Mouse (Mus musculus): Measurements from ENCODE around the gene Kdr. TPM values are rescaled to one million over a fixed set of nuclear protein-coding genes. Genes with fewer than 3 reads are reported as not detected.

Kdr gene
- polyA plus RNA-seq, 1 experiment from 2014 or later: 17.3 TPM

DNA sequence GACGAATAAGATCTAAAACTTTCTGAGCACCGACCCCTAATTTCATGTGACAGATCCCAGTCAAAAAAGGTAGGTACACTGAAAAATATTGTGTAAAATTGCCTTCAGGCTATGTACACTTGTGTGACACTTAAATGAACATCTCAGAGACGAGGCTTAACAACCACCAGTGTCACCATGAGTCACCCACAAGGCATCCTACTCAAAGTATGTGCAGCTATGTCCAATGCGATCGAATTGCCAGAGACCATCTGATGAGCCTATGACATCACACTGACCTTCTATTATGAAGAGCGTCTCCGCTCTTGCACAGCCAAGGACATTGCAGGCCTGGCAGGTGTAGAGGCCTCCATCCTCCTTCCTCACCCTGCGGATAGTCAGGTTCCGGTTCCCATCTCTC, 22.4 kb downstream of the Kdr start:
- WGBS: 93% methylated on average over 9 of the region's 9 CpGs
- Histone ChIP-seq H3K9me3 (replicated peaks) (no peaks in the 10 kb centered on the region), H3K27ac (no peak overlapping the region), H3K27me3 (no peaks in the 10 kb centered on the region), H3K9ac (no peak overlapping the region), H3K4me3 (no peak overlapping the region), H3K4me2 (no peak overlapping the region), H3K36me3 (ENCODE audit: poor library complexity, severe bottlenecking) (no peaks in the 10 kb centered on the region), H3K4me1 (no peaks in the 10 kb centered on the region)
- ATAC-seq: no peak

DNA sequence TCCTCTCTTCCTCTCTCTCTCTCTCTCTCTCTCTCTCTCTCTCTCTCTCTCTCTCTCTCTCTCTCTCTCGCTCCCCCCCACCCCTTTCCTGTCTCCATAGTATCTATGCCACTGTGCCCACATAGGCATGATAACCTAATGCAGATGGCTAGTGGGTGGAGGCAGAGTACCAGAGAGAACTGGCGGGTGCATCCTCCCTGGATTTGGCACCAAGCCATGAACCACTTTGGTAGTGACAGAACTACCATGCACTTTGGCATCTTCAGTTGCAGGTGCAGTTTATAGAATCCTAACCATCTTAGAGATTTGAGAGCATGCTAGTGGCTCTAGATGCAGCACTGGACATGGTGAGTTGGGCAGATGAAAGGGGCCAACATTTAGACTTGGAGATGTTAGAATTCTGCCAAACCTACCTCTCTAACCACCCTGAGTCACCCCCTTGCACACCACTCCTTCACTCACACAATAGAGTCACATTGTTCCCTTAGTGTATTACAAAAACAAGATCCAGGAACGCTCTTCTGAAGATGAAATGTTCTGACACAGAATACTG, 23.4 kb downstream of the Kdr start:
- no peak overlapping the region for H3K4me3 ChIP-seq
- WGBS: 80% methylated on average over 3 of the region's 3 CpGs
- H3K4me2 ChIP-seq: no peak overlapping the region
- H3K27me3 ChIP-seq: no peaks in the 10 kb centered on the region
- no peak overlapping the region for H3K27ac ChIP-seq
- ATAC-seq: no peak
- H3K36me3 ChIP-seq (ENCODE audit: poor library complexity, severe bottlenecking): no peaks in the 10 kb centered on the region
- no peaks in the 10 kb centered on the region for H3K9me3 ChIP-seq (replicated peaks)
- H3K9ac ChIP-seq: no peak overlapping the region
- H3K4me1 ChIP-seq: no peaks in the 10 kb centered on the region

DNA sequence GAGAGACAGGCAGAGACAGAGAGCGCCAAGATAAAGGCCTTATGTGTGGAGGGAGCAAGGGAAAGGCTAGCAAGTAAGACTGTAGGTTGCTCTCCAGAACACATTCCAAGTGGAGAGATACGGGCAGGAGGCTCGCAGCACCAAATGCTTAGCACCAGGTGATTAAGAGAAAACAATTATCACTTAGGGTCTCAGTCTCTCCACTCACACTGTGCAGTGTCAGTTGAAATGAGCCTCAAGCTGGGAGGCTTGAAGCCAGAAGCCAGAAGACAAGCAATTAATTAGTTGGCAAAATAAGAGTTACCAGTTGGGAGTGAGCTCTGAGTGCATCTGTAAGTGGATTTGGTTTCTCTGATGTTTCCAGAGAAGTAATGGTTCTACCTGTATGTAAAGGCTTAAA, 24.0 kb downstream of the Kdr start:
- Histone ChIP-seq H3K4me3 (no peak overlapping the region), H3K9ac (no peak overlapping the region), H3K27ac (no peak overlapping the region), H3K4me1 (no peaks in the 10 kb centered on the region), H3K36me3 (ENCODE audit: poor library complexity, severe bottlenecking) (no peaks in the 10 kb centered on the region), H3K4me2 (no peak overlapping the region), H3K27me3 (no peaks in the 10 kb centered on the region), H3K9me3 (replicated peaks) (no peaks in the 10 kb centered on the region)
- 49% methylated on average over 3 of the region's 3 CpGs for WGBS
- no peak for ATAC-seq

DNA sequence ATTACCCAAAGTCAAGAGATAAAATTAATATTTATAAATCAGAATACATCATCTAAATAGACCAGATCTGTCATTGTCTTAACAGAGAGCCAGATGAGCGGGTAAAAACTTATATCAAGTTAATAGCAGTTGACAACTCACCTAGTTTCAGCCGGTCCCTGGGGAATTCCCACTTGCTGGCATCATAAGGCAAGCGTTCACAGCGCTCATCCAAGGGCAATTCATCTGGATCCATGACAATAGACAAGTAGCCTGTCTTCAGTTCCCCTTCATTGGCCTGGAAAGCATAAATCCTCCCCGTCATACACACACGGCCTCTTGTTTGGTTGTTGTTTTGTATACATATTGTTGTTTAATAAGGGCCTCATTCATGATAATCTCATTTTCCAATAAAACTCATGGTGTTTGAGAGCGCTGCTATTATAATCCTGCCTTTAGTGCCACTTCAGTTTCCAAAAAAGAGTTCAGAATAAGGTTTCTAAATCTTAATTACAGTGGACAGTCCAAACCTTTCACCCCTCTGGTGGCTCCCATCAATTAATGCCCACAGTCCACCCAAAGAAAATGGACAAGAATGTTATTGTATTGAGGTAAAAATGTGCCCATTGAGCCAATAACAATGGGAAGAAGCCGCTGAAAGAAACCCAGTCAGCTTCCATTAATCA, 26.0 kb downstream of the Kdr start:
- 68% methylated on average over 8 of the region's 8 CpGs for WGBS
- Histone ChIP-seq H3K27ac (no peak overlapping the region), H3K4me1 (no peaks in the 10 kb centered on the region), H3K9me3 (replicated peaks) (no peaks in the 10 kb centered on the region), H3K27me3 (no peaks in the 10 kb centered on the region), H3K9ac (no peak overlapping the region), H3K36me3 (ENCODE audit: poor library complexity, severe bottlenecking) (no peaks in the 10 kb centered on the region), H3K4me2 (no peak overlapping the region), H3K4me3 (no peak overlapping the region)
- ATAC-seq: no peak

DNA sequence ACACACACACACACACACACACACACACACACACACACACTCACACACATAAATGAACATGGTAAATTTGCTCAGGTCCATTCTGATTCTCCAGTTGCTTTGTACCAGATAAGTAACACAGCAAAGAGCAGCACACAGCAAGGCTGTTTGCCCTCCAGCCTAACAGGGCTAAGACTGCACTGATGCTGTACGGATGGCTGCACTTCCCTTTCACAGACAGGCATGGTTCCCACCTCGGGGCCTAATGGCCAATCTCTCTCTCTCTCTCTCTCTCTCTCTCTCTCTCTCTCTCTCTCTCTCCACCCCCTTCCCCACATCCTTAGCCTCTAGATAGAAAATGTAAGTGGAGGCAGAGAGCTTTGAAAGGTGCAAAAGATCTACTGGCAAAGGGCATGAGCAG, 27.4 kb downstream of the Kdr start:
- Histone ChIP-seq H3K4me2 (no peak overlapping the region), H3K27ac (no peak overlapping the region), H3K9me3 (replicated peaks) (no peaks in the 10 kb centered on the region), H3K4me1 (no peaks in the 10 kb centered on the region), H3K9ac (no peak overlapping the region), H3K36me3 (ENCODE audit: poor library complexity, severe bottlenecking) (no peaks in the 10 kb centered on the region), H3K27me3 (no peaks in the 10 kb centered on the region), H3K4me3 (no peak overlapping the region)
- ATAC-seq: no peak
- 45% methylated on average over 2 of the region's 2 CpGs for WGBS

DNA sequence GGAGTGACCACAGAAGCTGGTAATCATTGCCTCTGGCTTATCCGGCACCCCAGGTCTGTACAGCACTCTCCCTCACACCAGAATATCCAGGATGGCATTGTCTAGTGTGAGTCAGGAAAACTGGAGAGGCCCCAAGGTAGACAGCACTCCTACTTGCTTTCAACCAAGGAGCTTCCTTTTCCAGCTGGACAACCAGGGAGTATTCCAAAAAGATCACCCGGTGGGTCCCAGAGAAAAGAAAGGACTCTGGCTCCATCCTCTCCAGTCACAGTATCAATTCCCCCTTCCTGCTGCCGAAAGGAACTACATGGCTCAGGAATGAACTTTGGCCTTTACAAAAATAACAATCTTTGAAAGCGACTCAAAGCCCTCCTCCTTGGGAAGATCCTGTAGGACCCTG, 32.9 kb downstream of the Kdr start:
- Histone ChIP-seq H3K27ac (no peak overlapping the region), H3K36me3 (ENCODE audit: poor library complexity, severe bottlenecking) (no peaks in the 10 kb centered on the region), H3K4me1 (0 out of 2 replicates have a peak, but pooled peaks cover 5% of the 10 kb centered on the region), H3K9me3 (replicated peaks) (no peaks in the 10 kb centered on the region), H3K4me2 (no peak overlapping the region), H3K9ac (no peak overlapping the region), H3K27me3 (no peaks in the 10 kb centered on the region), H3K4me3 (no peak overlapping the region)
- ATAC-seq: no peak
- WGBS: 88% methylated on average over 4 of the region's 4 CpGs

DNA sequence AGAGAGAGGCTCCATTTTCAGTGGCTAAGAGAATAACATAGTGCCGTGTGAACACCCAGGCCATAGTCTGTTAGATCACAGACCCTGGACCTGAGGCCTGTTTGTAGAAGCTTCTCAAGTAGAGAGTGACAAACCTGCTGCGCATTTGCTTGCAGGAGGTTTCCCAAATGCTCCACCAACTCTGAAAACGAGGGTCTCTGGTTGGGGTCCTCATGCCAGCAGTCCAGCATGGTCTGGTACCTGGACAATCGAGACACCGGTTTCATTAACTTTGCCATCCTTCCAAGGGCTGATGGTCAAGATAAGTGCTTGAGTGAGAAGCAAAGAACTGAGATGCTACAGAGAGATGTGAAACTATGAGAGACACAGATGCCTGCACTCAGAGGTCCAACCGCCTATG, 35.0 kb downstream of the Kdr start:
- no peak overlapping the region for H3K27ac ChIP-seq
- no peaks in the 10 kb centered on the region for H3K27me3 ChIP-seq
- ATAC-seq: no peak
- H3K4me1 ChIP-seq: 0 out of 2 replicates have a peak, but pooled peaks cover 5% of the 10 kb centered on the region
- WGBS: 96% methylated on average over 6 of the region's 6 CpGs
- no peak overlapping the region for H3K9ac ChIP-seq
- H3K9me3 ChIP-seq (replicated peaks): no peaks in the 10 kb centered on the region
- H3K4me3 ChIP-seq: no peak overlapping the region
- no peaks in the 10 kb centered on the region for H3K36me3 ChIP-seq (ENCODE audit: poor library complexity, severe bottlenecking)
- H3K4me2 ChIP-seq: no peak overlapping the region

DNA sequence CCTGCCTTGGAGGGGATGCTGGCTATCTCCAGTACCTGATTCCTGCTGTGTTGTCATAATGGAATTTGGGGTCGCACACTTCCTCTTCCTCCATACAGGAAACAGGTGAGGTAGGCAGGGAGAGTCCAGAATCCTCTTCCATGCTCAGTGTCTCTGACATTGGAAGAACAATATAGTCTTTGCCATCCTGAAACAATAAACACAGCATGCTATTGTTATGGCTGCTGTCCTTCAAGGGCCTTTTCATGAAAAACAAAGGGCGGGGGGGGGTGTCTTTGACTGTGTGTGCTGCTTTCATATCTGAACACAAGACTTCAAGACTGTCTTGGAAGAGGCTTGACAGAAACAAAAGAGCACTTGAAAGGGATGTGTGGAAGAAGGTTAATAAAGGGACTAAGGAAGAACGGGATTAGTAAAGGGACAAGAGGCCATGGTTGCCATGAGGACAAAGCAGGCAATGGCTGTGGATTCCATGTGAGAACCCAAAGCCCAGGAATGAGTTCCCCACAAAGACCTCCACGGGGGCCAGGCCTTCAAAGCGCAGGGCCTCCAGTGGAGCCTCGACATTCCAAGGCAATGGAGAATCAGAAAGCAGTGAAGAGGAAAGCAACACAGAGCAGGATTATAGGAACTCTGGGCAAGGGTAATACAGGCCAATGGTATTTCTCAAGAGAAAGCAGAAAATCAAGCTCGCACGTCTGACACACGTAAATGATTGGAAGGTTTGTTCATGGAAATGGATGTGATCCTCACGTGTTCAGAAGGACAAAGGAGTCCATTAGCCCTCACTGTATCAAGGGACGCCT, 36.3 kb downstream of the Kdr start:
- no peaks in the 10 kb centered on the region for H3K36me3 ChIP-seq (ENCODE audit: poor library complexity, severe bottlenecking)
- H3K4me2 ChIP-seq: no peak overlapping the region
- H3K4me1 ChIP-seq: 0 out of 2 replicates have a peak, but pooled peaks cover 5% of the 10 kb centered on the region
- H3K27ac ChIP-seq: no peak overlapping the region
- no peak for ATAC-seq
- H3K4me3 ChIP-seq: no peak overlapping the region
- H3K27me3 ChIP-seq: no peaks in the 10 kb centered on the region
- H3K9ac ChIP-seq: no peak overlapping the region
- WGBS: 39% methylated on average over 11 of the region's 11 CpGs
- H3K9me3 ChIP-seq (replicated peaks): no peaks in the 10 kb centered on the region

DNA sequence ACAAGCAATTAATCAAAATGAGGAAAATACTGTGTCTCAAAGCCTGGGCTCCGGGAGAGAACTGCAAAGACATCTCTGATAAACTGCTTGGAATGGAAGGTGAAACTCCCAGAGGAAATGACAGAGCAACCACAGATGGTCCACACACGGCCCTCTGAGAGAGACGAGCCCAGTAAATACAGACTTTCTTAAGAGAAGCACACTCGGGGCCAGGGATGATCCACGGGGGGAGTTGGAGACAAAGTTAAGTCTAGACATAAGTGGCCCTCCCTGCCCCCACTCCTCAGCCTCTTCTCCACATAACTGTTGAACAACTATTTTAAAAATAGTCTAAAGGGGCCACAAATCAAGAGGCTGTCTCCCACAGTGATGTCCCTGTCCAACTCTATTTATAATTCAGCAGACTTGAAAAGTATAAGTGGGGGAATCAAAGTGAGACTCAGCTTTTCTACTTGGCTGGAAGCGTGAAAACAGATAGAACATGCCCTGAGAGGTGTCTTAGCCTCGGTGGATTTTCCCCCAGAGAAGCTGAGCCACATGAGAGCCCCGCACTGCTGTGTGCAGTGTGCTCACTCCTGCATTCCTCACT, 39.0 kb downstream of the Kdr start:
- Histone ChIP-seq H3K4me2 (no peak overlapping the region), H3K36me3 (ENCODE audit: poor library complexity, severe bottlenecking) (no peaks in the 10 kb centered on the region), H3K4me1 (0 out of 2 replicates have a peak, but pooled peaks cover 5% of the 10 kb centered on the region), H3K9ac (no peak overlapping the region), H3K9me3 (replicated peaks) (no peaks in the 10 kb centered on the region), H3K4me3 (no peak overlapping the region), H3K27ac (no peak overlapping the region), H3K27me3 (no peaks in the 10 kb centered on the region)
- no peak for ATAC-seq
- WGBS: 74% methylated on average over 8 of the region's 8 CpGs

DNA sequence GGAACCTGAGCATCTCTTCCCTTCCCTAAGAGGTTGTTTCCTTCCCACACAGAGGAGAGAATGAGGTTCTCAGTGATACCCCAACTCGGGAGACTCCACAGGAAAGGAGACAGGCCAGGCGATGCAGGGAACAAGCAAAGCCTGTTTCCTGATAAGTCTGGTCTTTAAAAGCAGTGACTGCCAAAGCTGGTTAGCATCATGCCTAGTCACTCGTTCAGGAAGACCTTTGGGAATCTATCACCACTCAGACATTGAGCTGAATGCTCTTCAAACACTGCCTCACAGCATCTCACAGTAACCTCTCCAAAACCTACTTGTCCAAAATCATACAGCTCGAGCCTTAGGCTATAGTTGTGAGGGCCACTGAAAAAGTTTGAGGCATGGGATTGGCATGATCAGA, 40.2 kb downstream of the Kdr start:
- Histone ChIP-seq H3K27ac (no peak overlapping the region), H3K4me2 (no peak overlapping the region), H3K4me3 (no peak overlapping the region), H3K9me3 (replicated peaks) (no peaks in the 10 kb centered on the region), H3K36me3 (ENCODE audit: poor library complexity, severe bottlenecking) (no peaks in the 10 kb centered on the region), H3K9ac (no peak overlapping the region), H3K27me3 (no peaks in the 10 kb centered on the region), H3K4me1 (0 out of 2 replicates have a peak, but pooled peaks cover 5% of the 10 kb centered on the region)
- 79% methylated on average over 4 of the region's 4 CpGs for WGBS
- no peak for ATAC-seq

DNA sequence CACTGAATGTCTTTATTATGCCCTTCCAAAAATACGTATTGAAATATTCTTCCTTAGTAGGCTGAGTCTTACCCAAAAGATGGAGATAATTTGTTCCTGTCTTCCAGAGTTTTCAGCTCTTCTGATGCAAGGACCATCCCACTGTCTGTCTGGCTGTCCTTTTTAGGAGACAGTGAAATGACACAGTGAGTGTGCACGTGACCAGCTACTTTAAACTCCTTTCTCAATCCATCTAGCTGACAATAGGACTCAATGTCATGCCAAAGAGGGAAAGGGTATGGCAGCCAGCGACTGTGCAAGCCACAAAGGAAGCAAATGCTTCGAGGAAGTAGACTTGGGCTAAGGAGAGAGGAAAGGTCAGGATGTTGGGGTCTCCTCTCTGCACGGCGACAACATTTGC, 42.0 kb downstream of the Kdr start:
- Histone ChIP-seq H3K27me3 (no peaks in the 10 kb centered on the region), H3K9me3 (replicated peaks) (no peaks in the 10 kb centered on the region), H3K27ac (no peak overlapping the region), H3K4me2 (no peak overlapping the region), H3K36me3 (ENCODE audit: poor library complexity, severe bottlenecking) (no peaks in the 10 kb centered on the region), H3K4me1 (no peaks in the 10 kb centered on the region), H3K9ac (no peak overlapping the region), H3K4me3 (no peak overlapping the region)
- WGBS: 87% methylated on average over 6 of the region's 6 CpGs
- no peak for ATAC-seq

DNA sequence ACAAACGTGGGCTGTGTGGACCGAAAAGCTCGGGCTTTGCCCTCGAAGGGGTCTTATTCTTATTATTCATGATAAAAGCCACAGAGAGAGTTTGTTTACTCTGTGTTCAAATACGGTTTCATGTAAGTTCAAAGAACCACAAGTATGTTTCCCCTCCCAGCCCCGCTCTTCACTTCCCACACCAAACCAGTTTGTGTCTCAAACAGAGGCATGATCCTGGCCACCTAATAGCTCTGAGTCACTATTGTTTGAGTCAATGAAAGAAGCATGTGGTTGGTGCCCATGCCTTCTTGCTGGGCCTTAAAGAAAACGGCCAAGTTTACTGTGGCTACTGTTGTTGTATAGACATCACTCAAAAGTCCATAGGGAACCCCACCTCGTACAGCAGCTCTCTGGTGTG, 43.0 kb downstream of the Kdr start:
- no peaks in the 10 kb centered on the region for H3K27me3 ChIP-seq
- ATAC-seq: no peak
- H3K4me3 ChIP-seq: no peak overlapping the region
- no peak overlapping the region for H3K4me2 ChIP-seq
- no peaks in the 10 kb centered on the region for H3K9me3 ChIP-seq (replicated peaks)
- 85% methylated on average over 8 of the region's 8 CpGs for WGBS
- H3K9ac ChIP-seq: no peak overlapping the region
- H3K36me3 ChIP-seq (ENCODE audit: poor library complexity, severe bottlenecking): no peaks in the 10 kb centered on the region
- H3K4me1 ChIP-seq: no peaks in the 10 kb centered on the region
- H3K27ac ChIP-seq: no peak overlapping the region

Measured in forebrain, embryonic 13.5 days (tissue).